Mouse (Mus musculus): ENCODE data around the gene Col27a1.

The Col27a1 gene

GRCm38 (mm10) chr4:63213907-63214621 lies at the start of gene Col27a1:
TSS of gene Col27a1 (plus strand) at chr4:63214004.
- DNase-seq (ENCODE audit: low spot score): no peak

- no peak for DNase-seq (ENCODE audit: low spot score)
These were observed 48.2 kb upstream of the Col27a1 start for GRCm38 (mm10) chr4:63165636-63166035.

- DNase-seq (ENCODE audit: low spot score): no peak
These were observed 47.5 kb upstream of the Col27a1 start for GRCm38 (mm10) chr4:63166323-63166722.

- DNase-seq (ENCODE audit: low spot score): no peak
These were observed 43.7 kb upstream of the Col27a1 start for GRCm38 (mm10) chr4:63170061-63170460.

GRCm38 (mm10) chr4:63171122-63171521 lies 42.7 kb upstream of the Col27a1 start:
- no peak for DNase-seq (ENCODE audit: low spot score)

- no peak for DNase-seq (ENCODE audit: low spot score)
These were observed 41.7 kb upstream of the Col27a1 start, which contains the start of gene Kif12 for GRCm38 (mm10) chr4:63171969-63172685. TSS of gene Kif12 (minus strand) at chr4:63172131.

GRCm38 (mm10) chr4:63181556-63181955 lies 32.2 kb upstream of the Col27a1 start:
- peak; percentile 21 for DNase-seq (ENCODE audit: low spot score)

GRCm38 (mm10) chr4:63186281-63186870 lies 27.4 kb upstream of the Col27a1 start:
- DNase-seq (ENCODE audit: low spot score): no peak

- DNase-seq (ENCODE audit: low spot score): no peak
These were observed 22.2 kb upstream of the Col27a1 start for GRCm38 (mm10) chr4:63191641-63192040.

- DNase-seq (ENCODE audit: low spot score): no peak
These were observed 19.4 kb upstream of the Col27a1 start for GRCm38 (mm10) chr4:63194366-63194765.

GRCm38 (mm10) chr4:63199366-63199765 lies 14.4 kb upstream of the Col27a1 start:
- DNase-seq (ENCODE audit: low spot score): no peak

- DNase-seq (ENCODE audit: low spot score): no peak
These were observed 9.9 kb upstream of the Col27a1 start for GRCm38 (mm10) chr4:63203874-63204273.

- DNase-seq (ENCODE audit: low spot score): no peak
These were observed 8.2 kb upstream of the Col27a1 start for GRCm38 (mm10) chr4:63205583-63205982.

GRCm38 (mm10) chr4:63215185-63215992 lies 1.6 kb downstream of the Col27a1 start:
- no peak for DNase-seq (ENCODE audit: low spot score)

- no peak for DNase-seq (ENCODE audit: low spot score)
These were observed 2.3 kb downstream of the Col27a1 start for GRCm38 (mm10) chr4:63215993-63216531.

- DNase-seq (ENCODE audit: low spot score): no peak
These were observed 2.8 kb downstream of the Col27a1 start for GRCm38 (mm10) chr4:63216566-63216965.

- DNase-seq (ENCODE audit: low spot score): no peak
These were observed 3.7 kb downstream of the Col27a1 start for GRCm38 (mm10) chr4:63217513-63217912.

GRCm38 (mm10) chr4:63219059-63219458 lies 5.3 kb downstream of the Col27a1 start:
- DNase-seq (ENCODE audit: low spot score): no peak

- no peak for DNase-seq (ENCODE audit: low spot score)
These were observed 5.8 kb downstream of the Col27a1 start for GRCm38 (mm10) chr4:63219635-63220034.

GRCm38 (mm10) chr4:63221096-63221958 lies 7.5 kb downstream of the Col27a1 start:
- no peak for DNase-seq (ENCODE audit: low spot score)

- DNase-seq (ENCODE audit: low spot score): no peak
These were observed 8.4 kb downstream of the Col27a1 start for GRCm38 (mm10) chr4:63222246-63222645.

Measured in layer of hippocampus, adult 9-10 months (tissue).